Mouse (Mus musculus) CH12.LX (cell line): Measurements from ENCODE around the gene Gpx3.
A peak's percentile ranks its signal among the peaks of the same experiment; 100 is the strongest.

ENCODE experiments used
- CHD2 ChIP-seq: IDR thresholded peaks from 2 replicates; pipeline ENCODE4 v1.6.1; 2011; ENCODE audit warnings: low read length, improper control_type of control experiment
- EP300 ChIP-seq: IDR thresholded peaks from 2 replicates; pipeline ENCODE4 v1.6.1; 2011; ENCODE audit warnings: low read length, improper control_type of control experiment
- ETS1 ChIP-seq: conservative IDR thresholded peaks from 2 replicates; pipeline ENCODE4 v1.6.1; 2012; ENCODE audit warnings: low read depth, mild to moderate bottlenecking, inconsistent platforms, low read length, improper control_type of control experiment, moderate library complexity
- POLR2A ChIP-seq: IDR thresholded peaks from 2 replicates; pipeline ENCODE4 v1.6.1; 2011; ENCODE audit warnings: low read depth, mild to moderate bottlenecking, improper control_type of control experiment, low read length
- TBP ChIP-seq: conservative IDR thresholded peaks from 2 replicates; pipeline ENCODE4 v1.6.1; 2011; ENCODE audit warnings: low read depth, low read length, improper control_type of control experiment
- TCF12 ChIP-seq: IDR thresholded peaks from 2 replicates; pipeline ENCODE4 v1.6.1; 2014; ENCODE audit warnings: low read depth, mild to moderate bottlenecking, inconsistent platforms, low read length, improper control_type of control experiment
- USF1 ChIP-seq: IDR thresholded peaks from 2 replicates; pipeline ENCODE4 v1.6.1; 2014; ENCODE audit warnings: low read depth, mild to moderate bottlenecking, inconsistent platforms, low read length, improper control_type of control experiment

DNA sequence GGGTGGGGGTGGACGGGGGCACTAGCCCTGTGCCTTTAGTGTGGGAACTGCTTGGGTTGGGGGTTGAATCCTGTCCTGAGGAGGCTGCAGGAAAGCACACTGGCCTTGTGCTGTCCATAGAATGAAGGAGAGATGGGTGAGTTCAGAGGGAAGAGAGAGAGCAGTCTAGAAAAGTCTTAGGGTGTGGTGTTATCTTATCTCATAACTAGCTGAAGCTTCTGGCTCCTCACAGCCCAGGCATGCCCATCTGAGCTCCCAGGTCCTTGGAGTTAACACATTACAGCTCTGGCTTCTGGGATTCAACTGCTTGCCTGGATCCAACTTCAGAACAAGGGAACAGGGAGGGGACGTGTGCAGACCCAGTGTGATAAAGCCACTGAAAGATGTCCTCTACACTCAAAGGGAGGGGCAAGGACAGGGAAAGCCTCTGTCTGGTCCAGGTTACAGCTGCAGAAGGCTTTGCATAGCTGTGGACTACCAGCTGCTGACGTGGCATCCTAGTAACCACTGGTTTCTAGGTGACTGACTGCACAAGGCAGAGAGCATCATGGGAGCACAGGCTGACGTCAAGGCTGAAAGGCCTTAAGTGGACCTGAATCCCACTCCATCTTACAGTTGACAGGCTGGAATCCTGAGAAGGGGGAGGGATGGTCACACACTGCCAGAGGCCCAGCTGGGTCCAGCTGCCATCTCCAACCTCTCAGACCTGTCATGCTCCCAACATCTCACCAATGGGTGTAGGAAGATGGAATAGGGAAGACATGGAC, 1.9 kb downstream of the Gpx3 start:
- no peak for TF ChIP-seq POLR2A
- TF ChIP-seq TCF12: peak; percentile 42; the same call in 1 of the 2 replicates
- TF ChIP-seq TBP: no peak
- no peak for TF ChIP-seq CHD2
- peak; percentile 40 for TF ChIP-seq ETS1
- TF ChIP-seq USF1: no peak
- no peak for TF ChIP-seq EP300
